11 mouse cellular contexts compared by ENCODE assay signal in genomic region chr17:48975055-48975454, GRCm38 (mm10). TPM values are rescaled to one million over a fixed set of nuclear protein-coding genes. Genes with fewer than 3 reads are reported as not detected.
DNase-seq lines count a peak whose midpoint lies in the region; ATAC-seq lines count a peak whose summit lies in the region.
"Had no signal": no experiment of that assay in that cellular context is flagged by ENCODE, and none has a peak within 500 bp of the region (broad histone marks: within the 10 kb centered on the region; RNA-seq: fewer than 3 reads in every experiment).

No protein-coding gene starts in this region.

- H3K9me3 ChIP-seq in lung, embryonic 15.5 days: no peaks in the 10 kb centered on the region
- H3K9me3 ChIP-seq in forebrain, embryonic 14.5 days (replicated peaks; ENCODE audit: control insufficient read depth, low read length): no peaks in the 10 kb centered on the region
- no peaks in the 10 kb centered on the region for H3K9me3 ChIP-seq in limb, embryonic 12.5 days
- H3K9me3 ChIP-seq in stomach, embryonic 15.5 days: no peaks in the 10 kb centered on the region

- no peak overlapping the region for H3K9ac ChIP-seq in lung, embryonic 15.5 days
- H3K9ac ChIP-seq in forebrain, embryonic 14.5 days (ENCODE audit: low read length): 0 out of 2 replicates have a peak overlapping the region, but pooled peaks have one; percentile 3
- no peak overlapping the region for H3K9ac ChIP-seq in limb, embryonic 12.5 days (replicated peaks)
- no peak overlapping the region for H3K9ac ChIP-seq in stomach, embryonic 15.5 days

- H3K4me1 ChIP-seq in lung, embryonic 15.5 days: peaks cover 24% of the 10 kb centered on the region
- H3K4me1 ChIP-seq in forebrain, embryonic 14.5 days (ENCODE audit: control insufficient read depth, insufficient read depth, low read length): peaks cover 41% of the 10 kb centered on the region
- H3K4me1 ChIP-seq in limb, embryonic 12.5 days (replicated peaks): peaks cover 52% of the 10 kb centered on the region
- peaks cover 7% of the 10 kb centered on the region; the same call in 1 of the 2 replicates for H3K4me1 ChIP-seq in stomach, embryonic 15.5 days

- no peaks in the 10 kb centered on the region for H3K36me3 ChIP-seq in lung, embryonic 15.5 days
- H3K36me3 ChIP-seq in forebrain, embryonic 14.5 days (ENCODE audit: control insufficient read depth, insufficient read depth, low read length): no peaks in the 10 kb centered on the region
- H3K36me3 ChIP-seq in limb, embryonic 12.5 days: no peaks in the 10 kb centered on the region
- no peaks in the 10 kb centered on the region for H3K36me3 ChIP-seq in stomach, embryonic 15.5 days

- H3K4me3 ChIP-seq in lung, embryonic 15.5 days: no peak overlapping the region
- no peak overlapping the region for H3K4me3 ChIP-seq in forebrain, embryonic 14.5 days (ENCODE audit: low read depth, low read length)
- no peak overlapping the region for H3K4me3 ChIP-seq in limb, embryonic 12.5 days (replicated peaks)
- no peak overlapping the region for H3K4me3 ChIP-seq in stomach, embryonic 15.5 days (replicated peaks)

- peak overlapping the region; percentile 60 for H3K27ac ChIP-seq in lung, embryonic 15.5 days
- H3K27ac ChIP-seq in forebrain, embryonic 14.5 days (ENCODE audit: low read depth, low read length): peak overlapping the region; percentile 87
- peak overlapping the region; percentile 72 for H3K27ac ChIP-seq in limb, embryonic 12.5 days
- peak overlapping the region; percentile 27; the same call in 1 of the 2 replicates for H3K27ac ChIP-seq in stomach, embryonic 15.5 days

- H3K4me2 ChIP-seq in lung, embryonic 15.5 days: no peak overlapping the region
- H3K4me2 ChIP-seq in forebrain, embryonic 14.5 days (ENCODE audit: low read length): no peak overlapping the region
- H3K4me2 ChIP-seq in limb, embryonic 12.5 days: no peak overlapping the region
- H3K4me2 ChIP-seq in stomach, embryonic 15.5 days: no peak overlapping the region

- no peaks in the 10 kb centered on the region for H3K27me3 ChIP-seq in lung, embryonic 15.5 days
- no peaks in the 10 kb centered on the region for H3K27me3 ChIP-seq in forebrain, embryonic 14.5 days (replicated peaks; ENCODE audit: control insufficient read depth, insufficient read depth, low read length)
- H3K27me3 ChIP-seq in limb, embryonic 12.5 days: no peaks in the 10 kb centered on the region
- no peaks in the 10 kb centered on the region for H3K27me3 ChIP-seq in stomach, embryonic 15.5 days (replicated peaks)

- 31% methylated on average over 4 of the region's 4 CpGs for WGBS in lung, embryonic 15.5 days
- WGBS in forebrain, embryonic 14.5 days: 36% methylated on average over 4 of the region's 4 CpGs
- 34% methylated on average over 4 of the region's 4 CpGs for WGBS in limb, embryonic 12.5 days
- 45% methylated on average over 4 of the region's 4 CpGs for WGBS in stomach, embryonic 15.5 days

- ATAC-seq in lung, embryonic 15.5 days (ENCODE audit: borderline replicate concordance, extremely low read depth, low FRiP score, low TSS enrichment): peak; percentile 58; the same call in 1 of the 2 replicates
- no peak for ATAC-seq in forebrain, embryonic 14.5 days
- ATAC-seq in limb, embryonic 12.5 days (ENCODE audit: insufficient number of reproducible peaks, insufficient read depth, low FRiP score, low TSS enrichment, low read depth): no peak
- ATAC-seq in stomach, embryonic 15.5 days (ENCODE audit: insufficient read depth, low FRiP score, low read depth): peak; percentile 27; the same call in 1 of the 2 replicates

- DNase-seq in lung, postnatal 36 days: no peak
- DNase-seq in forebrain, embryonic 14.5 days (ENCODE audit: low spot score): peak; percentile 47
- DNase-seq in embryo, embryonic 9.5 days (ENCODE audit: extremely low spot score): no peak
- DNase-seq in spleen, postnatal 4 days (ENCODE audit: low spot score in 2 of 2): no peak
- DNase-seq: cerebellum, adult 8-10 months; gastrocnemius, postnatal 36 days; lung, postnatal 14 days; retina, postnatal 1 day had no signal

RNA-seq across cellular contexts. Expression of gene Lrfn2, which starts 42.9 kb away (rescaled TPM):
- polyA plus RNA-seq in lung, embryonic 15.5 days (2015; fragmentation: Nextera tagmentation; extraction: Ambion mirVana): 0.26 and 0.35 TPM in 2 replicates
- polyA plus RNA-seq in forebrain, embryonic 14.5 days (2014; fragmentation: Nextera tagmentation; extraction: Ambion mirVana): 3.5 and 5.2 TPM in 2 replicates
- 0.19 and 0.22 TPM in 2 replicates for polyA plus RNA-seq in limb, embryonic 12.5 days (2016; fragmentation: Nextera tagmentation; extraction: Ambion mirVana)
- 1.0 and 1.1 TPM in 2 replicates for polyA plus RNA-seq in stomach, embryonic 15.5 days (2015; fragmentation: Nextera tagmentation; extraction: Ambion mirVana)

Comparison
In these comparisons a context has a peak if more than half of its experiments do, and no peak if none do; other contexts are left out.
1. ATAC-seq: peak in lung, embryonic 15.5 days (single experiment) and stomach, embryonic 15.5 days (single experiment); none in forebrain, embryonic 14.5 days (single experiment) and limb, embryonic 12.5 days (single experiment).
2. H3K27ac ChIP-seq: peak in every context shown above with its lines; median percentile 87 in forebrain, embryonic 14.5 days; 72 in limb, embryonic 12.5 days; 60 in lung, embryonic 15.5 days; 27 in stomach, embryonic 15.5 days.